Mouse (Mus musculus) right cerebral cortex, postnatal 25 days (tissue): ENCODE measurements at regions not wholly inside any gene's neighbourhood (a gene's known extent, or its start where the extent isn't known, plus 50 kb on each side); places are given as distances from the start of the nearest gene placed in this dataset.

ENCODE experiments used
- DNase-seq: peaks from one replicate; pipeline ENCODE4 v3.0.0; 2022

- peak; percentile 18 for DNase-seq
Measured at GRCm38 (mm10) chr5:91198620-91199019, 59.2 kb downstream of the Areg start.

GRCm38 (mm10) chr5:91200448-91200847 is 61.0 kb downstream of the Areg start:
- DNase-seq: no peak

- no peak for DNase-seq
Measured at GRCm38 (mm10) chr5:91204225-91205005, 65.0 kb downstream of the Areg start.

- no peak for DNase-seq
Measured at GRCm38 (mm10) chr5:91205350-91205880, 66.0 kb downstream of the Areg start.

- DNase-seq: no peak
Measured at GRCm38 (mm10) chr5:91206569-91207490, 67.4 kb downstream of the Areg start.

- DNase-seq: no peak
Measured at GRCm38 (mm10) chr5:91220174-91220573, 80.8 kb downstream of the Areg start.

GRCm38 (mm10) chr5:91241656-91242055 is 102.3 kb downstream of the Areg start:
- no peak for DNase-seq

- no peak for DNase-seq
Measured at GRCm38 (mm10) chr5:91247444-91247843, 108.0 kb downstream of the Areg start.

GRCm38 (mm10) chr5:91261895-91262294 is 122.5 kb downstream of the Areg start:
- no peak for DNase-seq

GRCm38 (mm10) chr5:91262526-91262925 is 123.1 kb downstream of the Areg start:
- DNase-seq: no peak

- DNase-seq: no peak
Measured at GRCm38 (mm10) chr5:91270747-91271146, 131.3 kb downstream of the Areg start.

- no peak for DNase-seq
Measured at GRCm38 (mm10) chr5:91271416-91271815, 131.4 kb downstream of the Btc start.

- DNase-seq: no peak
Measured at GRCm38 (mm10) chr5:91274411-91274810, 128.4 kb downstream of the Btc start.

- no peak for DNase-seq
Measured at GRCm38 (mm10) chr5:91278466-91278865, 124.3 kb downstream of the Btc start.

- no peak for DNase-seq
Measured at GRCm38 (mm10) chr5:91279464-91279863, 123.3 kb downstream of the Btc start.

GRCm38 (mm10) chr5:91282969-91283368 is 119.8 kb downstream of the Btc start:
- DNase-seq: no peak

- DNase-seq: no peak
Measured at GRCm38 (mm10) chr5:91293073-91293472, 109.7 kb downstream of the Btc start.

- DNase-seq: no peak
Measured at GRCm38 (mm10) chr5:91294957-91295356, 107.8 kb downstream of the Btc start.

- no peak for DNase-seq
Measured at GRCm38 (mm10) chr5:91297068-91297467, 105.7 kb downstream of the Btc start.

GRCm38 (mm10) chr5:91302114-91302513 is 100.7 kb downstream of the Btc start:
- no peak for DNase-seq

GRCm38 (mm10) chr5:91302943-91303342 is 99.9 kb downstream of the Btc start:
- no peak for DNase-seq

GRCm38 (mm10) chr5:91303702-91304101 is 99.1 kb downstream of the Btc start:
- no peak for DNase-seq

GRCm38 (mm10) chr5:91307031-91307430 is 95.8 kb downstream of the Btc start:
- no peak for DNase-seq
